Mouse (Mus musculus) layer of hippocampus, postnatal 36 days (tissue): ENCODE measurements around the gene Limch1. TPM values are rescaled to one million over a fixed set of nuclear protein-coding genes. Genes with fewer than 3 reads are reported as not detected.

Experiments used
- DNase-seq, 2 experiments: peaks; one replicate each; pipeline ENCODE4 v3.0.0; 2022
- total RNA-seq, 2 experiments: library from RNA; stranded (reverse); gene quantifications; 2 replicates each; pipeline ENCODE4 v1.2.3; 2021

The Limch1 gene
- total RNA-seq, 2 experiments from 2014 or later = 119 to 142 TPM

DNA sequence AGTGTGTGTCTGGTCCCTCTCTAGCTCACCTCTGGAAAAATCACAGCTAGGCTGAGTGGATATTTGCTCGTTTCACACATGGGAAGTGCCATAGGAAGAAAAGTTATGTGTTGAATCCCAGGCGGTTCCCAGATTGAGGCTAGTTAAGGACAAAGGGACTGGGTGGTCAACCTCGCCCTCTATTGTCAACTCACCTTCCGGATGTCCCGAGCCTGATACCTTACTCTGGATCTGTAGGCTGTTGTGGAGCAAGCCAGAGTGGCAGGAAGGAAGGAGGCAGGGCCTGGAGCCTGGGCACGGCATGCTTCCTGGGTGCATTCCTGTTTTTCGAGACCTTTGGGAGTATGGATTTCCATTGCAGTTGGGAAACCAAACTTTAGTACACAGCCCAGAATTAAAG lies 243.9 kb downstream of the Limch1 start:
- DNase-seq = no peak

DNA sequence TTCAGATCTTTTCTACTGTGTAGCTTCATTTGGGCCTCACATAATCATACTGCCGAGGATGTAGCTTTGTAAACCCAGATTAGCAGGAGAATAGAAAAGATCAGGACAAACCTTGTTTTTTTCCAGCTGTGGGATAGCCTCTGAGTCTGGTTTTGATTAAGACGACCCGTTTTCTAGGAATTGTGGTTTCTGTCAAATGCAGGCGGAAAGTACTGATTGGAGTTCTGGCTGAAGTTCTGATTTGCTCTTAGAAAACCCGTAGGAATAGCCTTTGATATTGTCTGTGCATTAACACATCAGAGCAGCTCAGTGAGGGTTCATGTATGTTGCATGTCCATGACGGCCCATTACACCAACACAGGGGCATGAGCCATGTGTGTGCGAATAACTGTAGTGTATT lies 246.8 kb downstream of the Limch1 start:
- DNase-seq = no peak

DNA sequence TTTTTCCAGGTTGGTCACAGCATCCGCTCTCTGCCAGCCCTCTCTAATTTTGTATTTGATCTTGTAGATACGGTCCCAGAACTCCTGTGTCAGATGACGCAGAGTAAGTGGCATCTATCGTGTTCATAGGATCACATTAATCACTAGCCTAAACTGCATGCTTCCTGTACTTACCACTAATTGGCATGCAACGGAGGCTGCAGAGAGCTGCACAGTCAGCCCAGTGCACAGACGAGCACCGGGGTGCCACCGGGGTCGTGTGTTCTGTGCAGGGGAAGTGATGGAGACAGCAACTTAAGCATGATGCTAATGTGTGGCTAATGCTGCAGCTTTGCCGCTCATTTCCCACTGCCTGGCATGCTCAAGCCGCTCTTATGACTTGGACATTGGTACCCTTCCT lies 247.4 kb downstream of the Limch1 start:
- DNase-seq = no peak

DNA sequence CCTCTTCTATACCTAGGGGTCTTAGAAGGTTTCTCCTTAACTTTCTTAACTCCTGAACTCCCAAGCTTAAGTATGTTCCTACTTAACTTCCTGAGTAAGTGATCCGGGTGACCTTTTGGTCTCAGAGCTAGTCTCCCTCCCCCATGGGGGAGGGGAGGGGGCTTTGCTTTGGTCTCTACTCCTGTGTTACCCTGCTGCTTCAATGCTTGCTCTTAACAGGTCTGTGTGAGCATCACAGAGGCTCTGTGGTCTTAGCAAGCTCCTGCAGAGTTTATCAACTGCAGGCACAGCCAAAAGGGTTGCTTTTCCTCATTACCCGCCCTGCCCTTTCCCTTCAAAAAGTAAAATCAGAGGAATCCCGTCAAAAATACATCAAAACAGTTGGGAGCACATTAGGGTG lies 250.5 kb downstream of the Limch1 start:
- DNase-seq = no peak

DNA sequence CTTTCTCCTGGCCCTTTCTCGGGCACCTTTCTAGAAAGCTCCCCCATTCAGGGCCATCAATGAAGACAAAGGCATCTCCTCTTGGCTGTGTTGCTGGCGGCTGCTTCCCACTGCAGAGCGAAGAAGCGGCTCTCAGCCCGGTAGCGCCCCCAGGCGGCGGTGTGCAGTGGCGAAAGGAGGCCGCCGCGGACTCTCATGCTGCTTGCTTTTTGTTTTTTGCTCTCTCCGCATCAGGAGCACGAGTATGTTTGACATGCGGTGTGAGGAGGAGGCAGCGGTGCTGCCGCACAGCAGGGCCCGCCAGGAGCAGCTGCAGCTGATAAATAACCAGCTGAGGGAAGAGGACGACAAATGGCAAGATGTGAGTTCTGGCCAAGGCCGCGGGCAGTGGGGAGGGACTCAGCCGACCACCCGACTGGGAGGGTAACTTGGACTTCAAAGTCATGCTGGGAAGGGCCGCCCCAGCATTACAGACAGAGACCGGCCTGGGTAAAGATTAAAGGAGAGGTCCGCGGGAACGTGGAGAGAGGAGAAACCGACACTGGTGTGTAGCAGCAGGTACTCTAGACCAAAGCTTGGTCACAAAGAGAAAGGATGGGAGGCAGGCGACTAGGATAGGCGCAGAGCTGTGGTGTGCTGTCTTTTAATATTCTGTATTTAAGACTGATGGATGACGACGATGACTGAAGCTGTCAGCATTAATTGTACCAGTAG lies 251.4 kb downstream of the Limch1 start:
- DNase-seq = peak; percentile 82 to 84

DNA sequence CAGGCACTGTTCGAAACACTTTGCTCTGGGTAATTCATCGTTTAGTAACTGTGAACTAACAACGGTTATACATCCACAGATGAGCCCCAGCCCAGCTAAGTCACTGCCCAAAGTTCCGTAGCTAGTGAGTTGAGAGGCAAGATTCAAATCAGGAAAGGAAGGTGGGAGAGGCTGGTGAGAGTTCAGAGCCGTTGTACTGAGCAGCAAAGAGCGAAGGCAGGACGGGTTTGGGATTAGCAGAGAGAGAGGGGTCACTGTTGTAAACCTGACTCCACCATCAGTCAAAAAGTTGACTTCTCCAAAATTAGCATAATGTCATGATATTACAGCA lies 251.9 kb downstream of the Limch1 start:
- DNase-seq = no peak

DNA sequence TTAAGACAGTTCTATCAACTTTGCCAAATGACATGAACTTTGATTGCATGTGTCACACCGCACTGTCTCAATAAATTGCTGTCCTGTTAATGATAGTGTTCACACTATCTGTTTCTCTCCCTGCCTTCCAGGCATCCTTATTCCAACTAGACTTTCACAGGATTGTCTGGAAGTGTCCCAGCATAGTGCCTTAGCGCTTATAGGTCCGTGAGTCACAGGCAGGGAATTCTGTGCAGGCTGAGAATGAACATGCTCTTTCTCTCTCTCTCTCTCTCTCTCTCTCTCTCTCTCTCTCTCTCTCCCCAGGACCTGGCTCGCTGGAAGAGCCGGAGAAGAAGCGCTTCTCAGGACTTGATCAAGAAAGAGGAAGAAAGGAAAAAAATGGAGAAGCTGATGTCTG lies 252.7 kb downstream of the Limch1 start:
- no peak for DNase-seq

DNA sequence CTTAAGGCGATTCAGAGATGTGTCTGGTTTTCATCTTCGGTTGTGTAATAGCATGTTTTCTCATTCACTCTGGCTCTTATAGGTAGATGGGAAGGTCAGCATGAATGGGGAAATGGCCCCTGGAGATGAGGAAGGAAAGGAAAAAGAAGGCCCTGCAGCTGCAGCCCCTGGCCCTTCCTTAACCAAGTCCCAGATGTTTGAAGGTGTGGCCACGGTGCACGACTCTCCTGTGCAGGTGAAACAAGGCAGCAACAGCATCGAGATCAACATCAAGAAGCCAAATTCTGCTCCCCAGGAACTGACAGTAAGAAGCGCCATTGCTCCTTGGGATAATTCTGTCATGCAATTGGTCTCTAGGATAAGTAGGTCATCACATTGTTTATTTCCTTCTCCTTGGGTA lies 256.7 kb downstream of the Limch1 start:
- no peak for DNase-seq

DNA sequence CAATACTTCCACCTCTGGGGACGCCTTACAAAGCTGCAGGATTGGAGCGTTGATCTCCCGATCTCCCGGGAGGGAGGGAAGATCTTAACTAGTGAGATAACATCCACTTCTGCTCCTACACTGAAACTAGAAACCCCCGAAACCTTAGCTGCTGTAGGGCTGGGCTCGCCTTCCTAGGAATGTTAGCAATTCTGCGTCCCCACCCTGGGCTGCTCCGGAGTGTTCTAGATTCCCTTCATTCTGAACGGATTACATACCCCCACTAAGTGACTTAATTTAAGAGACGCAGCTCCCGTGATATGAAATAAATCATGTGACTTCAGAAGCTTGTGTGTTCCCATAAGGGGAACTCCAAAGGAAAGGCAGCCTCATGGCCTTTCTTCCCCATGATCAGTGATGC lies 259.0 kb downstream of the Limch1 start:
- DNase-seq = no peak

DNA sequence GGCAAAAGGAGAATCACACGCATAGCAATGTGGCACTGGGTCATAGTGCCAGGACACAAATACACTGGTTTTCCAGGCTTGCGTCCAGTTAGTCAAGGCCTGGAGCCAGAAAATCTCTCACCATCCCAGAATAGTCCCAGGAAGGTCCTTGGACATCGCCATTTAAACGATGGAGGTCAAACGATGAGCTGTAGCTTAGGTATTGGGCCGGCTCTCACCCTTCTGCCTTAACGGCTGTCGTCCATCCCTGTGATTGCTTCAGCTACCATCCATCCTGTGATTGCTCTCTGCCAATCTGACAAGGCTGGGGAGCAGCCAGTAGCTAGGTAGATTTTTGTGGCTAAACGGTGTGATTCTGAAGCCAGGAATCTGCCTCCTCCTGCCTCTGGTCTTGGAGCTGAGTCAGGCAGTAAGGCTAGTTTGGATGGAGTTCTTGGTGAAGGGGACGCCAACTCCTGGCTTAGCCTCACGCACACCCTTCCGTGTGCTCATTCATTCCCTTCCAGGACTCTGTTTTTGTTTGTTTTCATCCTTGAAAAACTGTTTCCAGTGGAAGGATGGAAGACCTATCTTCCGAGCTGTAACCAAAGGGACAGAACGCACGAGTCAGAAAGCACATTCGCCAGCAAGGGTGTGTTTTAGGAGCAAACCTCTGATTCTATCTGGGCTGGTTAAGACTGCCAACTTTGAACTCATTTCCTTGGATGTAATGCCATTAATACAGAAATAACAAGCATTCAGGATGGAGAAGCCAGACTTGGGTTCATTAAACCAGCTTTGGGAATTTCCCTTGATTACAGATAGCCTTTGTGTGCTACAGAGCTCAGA lies 265.6 kb downstream of the Limch1 start:
- peak in 1 of 2 experiments; percentile 30 for DNase-seq

DNA sequence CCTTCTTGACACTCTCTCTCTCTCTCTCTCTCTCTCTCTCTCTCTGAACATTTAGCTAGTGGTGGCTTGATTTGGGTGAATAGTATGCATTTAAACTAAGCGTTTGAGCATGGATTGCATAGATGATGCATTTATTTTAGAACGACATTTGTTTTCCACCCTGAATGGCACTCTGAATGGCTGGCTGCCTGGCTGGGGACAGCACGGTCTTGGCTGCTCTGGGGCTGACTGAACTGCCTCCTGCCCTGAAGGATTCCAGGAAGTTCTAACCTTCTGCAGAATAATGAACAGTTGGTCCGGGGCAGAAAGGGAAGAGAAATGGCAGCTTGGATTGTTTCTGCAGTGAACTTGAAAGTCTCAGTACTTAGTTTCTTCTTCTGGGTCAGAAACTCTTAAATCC lies 266.4 kb downstream of the Limch1 start:
- no peak for DNase-seq

DNA sequence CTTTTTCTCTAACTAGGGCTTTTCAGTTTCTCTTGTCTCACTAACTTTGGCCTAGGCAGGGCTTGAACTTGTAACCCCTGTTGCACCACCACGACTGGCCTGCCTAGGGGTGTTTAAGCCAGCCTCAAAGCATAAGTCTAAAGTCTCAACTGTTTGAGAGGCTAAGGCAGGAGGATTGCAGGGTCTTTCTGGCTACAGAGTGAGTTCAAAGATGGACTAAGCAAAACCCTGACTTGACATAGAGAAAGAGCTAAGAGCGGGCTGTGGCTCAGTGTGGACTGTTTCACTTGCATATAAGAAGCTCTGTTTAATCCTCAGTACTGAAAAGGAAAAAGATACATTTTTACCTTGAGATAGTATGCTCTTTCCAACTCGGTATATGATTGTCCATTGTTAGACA lies 268.3 kb downstream of the Limch1 start:
- DNase-seq = no peak

DNA sequence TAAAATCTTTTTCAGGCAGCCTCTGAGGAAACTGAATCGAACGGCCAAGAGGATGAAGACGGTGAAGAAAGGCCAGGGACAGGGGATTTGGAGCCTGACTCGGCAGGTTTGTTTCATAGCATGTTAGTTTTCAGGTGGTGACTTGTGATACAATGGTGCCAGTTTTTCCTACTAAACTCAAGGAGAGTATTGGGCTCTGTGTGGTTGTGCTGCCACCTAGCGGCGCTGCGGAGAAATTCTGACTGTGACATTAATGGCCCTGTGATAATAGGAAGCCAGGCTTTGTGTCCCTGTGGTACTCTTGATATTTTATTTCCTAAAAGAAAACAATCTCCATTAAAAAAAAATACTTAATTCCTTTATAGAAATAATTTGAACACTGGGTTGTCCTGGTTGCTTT lies 270.8 kb downstream of the Limch1 start:
- peak; percentile 73 to 74 for DNase-seq

DNA sequence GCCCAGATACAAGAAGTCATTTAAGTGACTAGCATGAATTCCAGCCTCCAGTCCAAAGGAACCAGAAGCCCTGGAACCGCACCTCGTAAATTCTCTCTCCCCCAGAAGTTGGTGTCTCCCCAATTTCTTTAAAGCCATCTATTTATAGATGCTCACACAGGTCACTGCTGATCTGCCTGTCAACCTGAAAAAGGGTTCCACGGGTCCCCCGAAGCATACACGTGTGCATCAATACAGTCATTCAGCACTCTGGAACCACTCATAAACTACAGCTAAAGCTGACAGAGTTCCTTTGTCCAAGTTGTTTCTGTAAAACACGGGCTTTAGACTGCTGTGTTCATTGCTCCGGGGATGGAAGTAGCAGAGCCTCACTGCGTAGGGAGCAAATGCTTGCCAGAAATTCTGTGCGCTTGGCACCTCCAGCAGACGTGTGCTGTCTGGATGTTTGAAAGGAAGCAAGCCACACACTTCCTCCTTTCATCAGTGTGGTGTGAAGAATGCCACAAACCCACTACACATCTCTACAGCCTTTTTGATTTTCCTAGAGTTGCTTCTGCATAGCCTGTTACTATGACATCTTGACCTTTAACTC lies 278.9 kb downstream of the Limch1 start:
- DNase-seq = no peak

DNA sequence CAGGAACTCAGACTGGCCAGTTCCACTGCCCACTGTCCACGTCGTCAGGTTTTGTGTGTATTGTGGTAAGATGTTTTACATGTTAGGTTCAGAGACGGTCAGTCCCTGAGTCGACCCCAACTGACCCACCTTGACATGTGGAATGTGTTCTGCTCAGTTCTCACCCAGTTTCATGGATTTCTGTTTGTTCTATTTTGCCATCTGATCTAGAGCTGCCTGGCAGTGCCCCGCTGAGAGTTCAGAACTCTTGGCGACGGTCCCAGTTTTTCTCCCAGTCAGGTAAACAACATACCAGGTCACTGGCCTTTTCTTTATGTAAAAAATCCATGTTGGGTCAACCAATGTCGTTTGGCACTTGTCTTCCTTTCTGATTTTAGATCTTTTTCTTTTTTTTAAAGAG lies 279.5 kb downstream of the Limch1 start:
- DNase-seq = no peak

DNA sequence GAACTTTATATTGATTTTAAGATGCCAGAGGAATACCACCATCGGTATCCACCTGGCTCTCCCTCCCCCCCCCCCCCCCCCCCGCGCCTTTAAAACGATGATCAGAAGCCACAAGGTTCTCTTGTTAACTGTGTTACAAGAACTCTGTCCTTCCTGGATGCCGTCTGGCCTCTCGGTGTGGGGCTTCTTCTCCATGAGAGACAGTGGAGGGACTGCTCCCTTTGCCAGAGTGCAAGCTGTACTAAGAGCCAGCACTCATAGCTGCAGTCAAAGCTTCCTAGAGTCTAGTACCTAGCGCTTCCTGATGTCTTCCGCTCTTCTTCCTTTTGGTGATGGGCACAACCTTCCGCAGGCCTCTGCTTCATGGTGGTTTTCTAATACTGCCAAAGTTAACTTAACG lies 280.0 kb downstream of the Limch1 start:
- no peak for DNase-seq

DNA sequence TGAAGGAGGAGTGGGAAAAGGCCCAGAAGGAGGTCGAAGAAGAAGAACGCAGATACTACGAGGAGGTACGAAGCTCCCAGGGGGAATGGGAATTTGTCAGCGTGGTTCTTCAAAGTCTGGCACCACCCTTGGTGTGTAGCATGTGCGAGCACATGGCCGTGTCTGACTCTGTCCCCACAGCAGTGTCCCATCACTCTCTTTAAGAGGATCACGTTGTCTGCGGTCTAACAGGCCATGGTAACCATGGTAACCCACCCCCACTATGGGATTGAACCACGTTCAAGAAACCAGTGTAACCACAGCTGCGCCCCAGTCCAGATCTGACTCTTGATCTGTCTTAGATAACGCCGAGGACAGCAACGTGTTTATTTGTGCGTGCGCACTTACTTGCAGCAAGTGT lies 283.2 kb downstream of the Limch1 start:
- DNase-seq = no peak

DNA sequence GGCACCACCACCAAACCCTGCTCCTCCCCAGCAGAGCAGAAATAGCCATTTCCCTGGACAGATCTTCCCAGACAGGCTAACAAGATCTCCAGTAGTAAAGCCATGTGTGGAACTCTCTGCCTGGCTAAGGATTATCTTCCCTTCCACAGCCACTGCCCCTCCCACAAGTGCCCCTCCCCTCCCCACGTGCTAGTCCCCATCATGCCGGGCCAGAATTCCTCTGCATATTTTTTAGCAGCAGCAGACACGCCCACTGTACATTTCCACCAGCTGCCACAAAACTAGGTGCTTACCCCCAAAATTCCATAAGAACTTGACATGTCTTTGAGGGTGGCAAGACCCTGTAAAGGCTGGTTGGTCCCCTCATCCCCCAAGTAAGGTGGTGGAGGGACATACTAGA lies 284.3 kb downstream of the Limch1 start:
- no peak for DNase-seq

DNA sequence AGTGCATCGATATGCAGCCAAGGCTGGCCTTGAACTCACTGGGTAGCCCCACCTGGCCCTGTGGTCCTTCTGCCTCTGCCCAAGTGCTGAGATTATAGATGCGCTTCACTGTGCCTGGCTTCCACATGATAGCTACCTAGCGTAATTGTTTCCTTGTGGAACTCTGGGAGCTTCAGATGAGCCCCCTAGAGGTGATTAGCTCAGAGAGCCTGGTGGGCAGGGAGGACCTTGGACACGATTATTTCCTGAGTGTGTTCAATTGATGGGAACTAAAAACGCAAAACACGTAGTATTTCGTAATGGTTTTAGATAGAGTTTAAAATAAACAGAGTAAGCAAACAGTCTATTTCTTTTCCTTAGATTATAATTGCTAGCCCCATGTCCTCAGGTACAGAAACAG lies 287.0 kb downstream of the Limch1 start:
- no peak for DNase-seq

DNA sequence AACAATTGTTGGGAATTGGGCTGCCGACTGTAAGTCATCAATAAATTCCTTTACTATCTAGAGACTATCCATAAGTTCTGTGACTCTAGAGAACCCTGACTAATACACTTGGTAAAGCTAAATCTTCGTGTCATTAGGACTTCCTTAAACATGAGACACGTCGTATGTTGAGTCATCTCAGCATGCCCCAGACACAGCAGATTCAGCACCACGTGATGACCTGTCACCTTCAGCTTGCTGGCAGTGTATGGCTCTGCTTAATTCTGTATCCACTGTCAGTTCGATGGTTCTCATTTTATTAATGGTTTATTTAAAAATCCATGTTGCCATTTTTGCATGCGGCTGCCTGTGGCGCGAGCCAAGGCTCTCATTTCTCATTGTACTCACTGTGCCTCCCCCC lies 298.3 kb downstream of the Limch1 start:
- DNase-seq = no peak

DNA sequence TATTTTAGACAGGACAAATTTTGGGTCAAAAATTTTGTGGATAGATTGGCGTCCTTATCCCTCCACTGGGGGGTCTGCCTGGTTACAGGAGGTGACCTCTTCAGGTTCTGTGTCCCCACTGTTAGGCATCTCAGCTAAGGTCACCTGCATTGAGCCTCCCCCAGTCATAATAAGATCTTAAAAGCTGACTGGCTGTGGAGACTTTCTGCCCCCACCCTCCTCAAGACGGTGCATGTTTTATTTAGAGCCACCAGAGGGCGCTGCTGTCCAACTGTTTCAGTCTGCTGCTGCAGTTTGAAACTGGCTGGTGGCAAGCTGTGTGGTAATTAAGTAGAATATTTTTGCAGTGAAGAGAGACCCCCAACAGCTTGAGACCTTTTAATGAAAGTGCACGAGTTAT lies 302.4 kb downstream of the Limch1 start:
- DNase-seq = no peak

DNA sequence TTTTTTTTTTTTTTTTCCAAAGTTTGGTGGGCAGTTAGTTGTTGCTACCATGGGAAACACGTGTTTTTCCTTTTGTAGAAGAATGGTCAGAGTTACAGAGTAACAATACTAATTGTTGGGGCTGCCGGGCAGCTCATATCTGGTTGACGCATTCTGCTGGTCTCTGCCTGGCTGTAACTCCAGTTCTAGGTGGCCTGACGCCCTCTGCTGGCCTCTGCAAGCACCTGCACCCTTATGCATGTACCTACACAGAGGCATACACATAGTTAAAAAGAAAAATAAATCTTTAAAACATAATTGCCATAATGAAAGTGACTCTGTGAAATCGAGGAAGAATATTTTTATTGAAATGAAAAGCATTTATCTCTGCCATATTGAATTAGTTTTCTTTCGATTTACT lies 312.2 kb downstream of the Limch1 start:
- DNase-seq = no peak

DNA sequence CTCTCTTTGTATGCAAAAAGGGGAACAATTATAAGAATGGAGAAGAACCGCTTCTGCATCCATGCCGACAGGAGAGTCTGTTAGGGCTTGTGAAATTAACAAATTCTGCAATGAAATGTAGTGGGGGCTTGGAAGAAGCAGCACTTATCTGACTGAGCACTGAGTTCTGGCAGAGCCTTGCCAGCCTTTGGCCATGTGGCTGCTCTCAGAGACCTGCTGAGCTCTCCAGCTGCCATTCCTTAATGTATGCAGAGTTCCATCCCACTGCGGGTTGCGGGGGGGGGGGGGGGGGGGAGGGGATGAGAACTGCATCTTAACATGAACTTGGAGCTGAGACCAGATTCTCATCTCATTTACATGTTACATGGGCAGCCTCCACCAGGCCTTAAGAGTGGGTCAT lies 314.9 kb downstream of the Limch1 start:
- DNase-seq = no peak

DNA sequence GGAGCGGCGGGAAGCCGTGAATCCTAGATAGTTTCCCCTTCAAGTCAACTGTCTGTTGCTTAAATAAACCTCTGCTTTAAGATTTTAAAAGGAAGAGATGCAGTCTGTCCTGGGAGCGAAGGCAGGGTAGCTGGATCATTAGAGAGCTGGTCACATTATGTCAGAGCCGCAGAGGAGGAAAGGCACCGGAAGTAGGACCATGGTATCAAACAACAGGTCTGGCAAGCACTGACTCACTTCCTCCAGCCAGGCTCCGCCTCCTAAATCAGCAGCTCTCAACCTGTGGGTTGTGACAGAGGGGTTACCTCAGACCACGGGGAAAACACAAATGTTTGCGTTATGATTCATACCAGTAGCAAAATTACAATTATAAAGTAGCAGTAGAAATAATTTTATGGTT lies 318.0 kb downstream of the Limch1 start:
- no peak for DNase-seq
